Mouse (Mus musculus): ENCODE data around the gene Otop2.

The Otop2 gene

DNA sequence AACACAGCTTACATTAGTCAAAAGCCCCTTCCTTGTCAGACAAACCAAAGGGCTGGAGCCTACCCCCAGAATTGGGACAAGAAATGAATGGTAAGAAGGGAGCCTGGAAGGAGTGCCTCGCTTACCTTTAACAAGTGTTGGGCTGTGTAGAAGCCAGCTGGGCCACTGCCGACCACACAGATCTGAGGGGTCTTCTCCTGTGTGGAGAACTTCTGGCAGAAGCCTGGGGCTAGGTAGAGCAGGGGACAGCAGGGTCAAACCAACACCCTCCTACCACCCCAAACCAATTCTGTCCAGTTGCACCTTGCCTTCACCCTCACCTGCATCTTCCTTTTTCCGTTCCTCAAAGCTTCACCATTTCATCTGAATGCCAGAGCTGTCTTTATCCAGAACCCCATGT is 31.0 kb upstream of the Otop2 start:
- DNase-seq (ENCODE audit: low read depth, low spot score): no peak

DNA sequence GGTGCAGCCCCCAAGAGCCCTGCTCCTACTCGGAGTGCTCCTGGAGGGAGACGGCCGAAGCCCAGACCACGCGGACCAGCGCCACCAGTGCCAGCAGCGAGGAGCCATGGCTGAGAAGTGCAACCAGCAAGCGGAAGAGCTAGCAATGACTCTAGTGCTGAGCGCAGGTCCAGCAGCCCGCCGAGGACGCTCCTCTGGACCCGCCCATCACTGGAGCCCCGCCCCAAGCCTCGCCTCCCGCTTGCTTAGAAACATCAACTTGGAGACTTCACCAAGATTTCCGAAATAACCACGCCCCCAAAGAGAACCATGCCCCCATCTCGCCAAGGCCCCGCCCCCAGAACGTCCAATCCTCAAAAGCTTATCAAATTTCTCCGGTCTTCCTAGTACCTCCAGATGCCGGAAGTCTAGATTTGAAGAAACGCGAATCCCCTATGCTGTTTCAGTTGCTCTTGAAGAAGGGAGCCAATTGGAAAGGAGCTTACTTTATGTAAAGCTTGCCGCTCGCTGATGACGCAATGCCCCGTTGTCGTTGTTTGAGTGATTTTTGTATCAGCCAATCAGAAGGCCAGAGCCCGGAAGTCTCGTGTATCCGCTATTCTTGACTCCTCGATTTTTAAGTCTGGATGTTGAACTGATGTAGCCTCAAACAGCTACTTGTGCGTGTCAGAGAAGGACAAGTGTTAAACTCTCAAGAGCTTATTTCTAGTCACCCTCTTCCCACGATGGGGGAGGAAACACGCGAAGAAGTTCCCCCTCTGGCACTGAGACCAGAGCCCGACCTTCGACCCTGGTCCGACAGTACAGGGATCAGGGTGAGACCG is 30.0 kb upstream of the Otop2 start, which contains the start of gene Fdxr:
Gene Fdxr, minus strand, starts transcription at position 271 of the 824 bp plus-strand sequence.
- peak; percentile 100 for DNase-seq (ENCODE audit: low read depth, low spot score)

DNA sequence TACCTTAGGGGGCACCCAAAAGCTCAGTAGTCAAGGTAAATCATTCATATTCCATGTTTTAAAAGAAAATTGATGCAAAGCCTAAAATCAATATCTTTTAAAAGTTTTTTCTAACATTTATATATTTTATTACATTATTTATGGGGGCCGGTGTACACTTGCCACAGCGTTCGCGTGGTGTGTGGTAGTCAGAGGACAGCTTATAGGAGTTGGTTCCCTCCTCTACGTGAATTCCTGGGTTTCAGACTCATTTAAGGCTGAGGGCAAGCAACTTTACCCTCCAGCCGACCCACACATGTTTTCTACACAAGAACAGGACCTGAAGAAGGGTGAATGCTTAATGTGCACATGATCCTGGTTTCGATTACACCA is 29.4 kb upstream of the Otop2 start:
- DNase-seq (ENCODE audit: low read depth, low spot score): no peak

DNA sequence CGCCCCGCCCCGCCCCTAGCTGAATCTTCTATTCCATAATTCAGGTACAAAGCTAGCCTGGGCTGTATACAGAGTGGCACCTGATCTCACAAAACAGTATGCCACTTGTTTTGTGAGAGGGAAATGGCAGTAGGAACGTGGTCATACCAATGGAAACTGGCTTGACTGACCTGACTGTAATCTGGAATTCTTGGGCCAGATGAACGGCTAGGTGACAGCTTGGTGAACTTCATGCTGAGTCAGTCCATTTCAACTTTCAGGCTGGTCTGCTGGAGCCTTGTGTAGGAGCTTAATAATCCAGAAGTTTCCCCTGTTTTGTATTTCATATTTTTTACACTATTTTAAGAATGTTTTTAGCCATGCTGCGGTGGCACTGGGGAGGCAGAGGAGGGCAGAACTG is 28.8 kb upstream of the Otop2 start:
- DNase-seq (ENCODE audit: low read depth, low spot score): no peak

DNA sequence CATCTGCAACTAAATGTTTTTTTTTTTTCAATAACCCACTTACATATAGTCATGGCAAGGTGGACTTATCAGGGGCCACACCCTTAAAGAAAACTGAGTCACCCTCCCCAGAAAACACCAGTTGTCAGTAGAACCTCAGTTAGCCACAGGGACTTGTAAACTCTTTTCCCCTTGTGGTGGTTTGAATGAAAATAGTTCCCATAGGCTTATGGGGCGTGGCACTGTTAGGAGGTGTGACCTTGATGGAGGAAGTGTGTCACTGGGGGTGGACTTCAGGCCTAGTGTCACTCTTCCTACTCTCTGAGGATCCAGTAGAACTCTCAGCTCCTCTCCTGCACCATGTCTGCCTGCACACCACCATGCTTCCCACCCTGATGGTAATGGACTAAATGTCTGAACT is 27.2 kb upstream of the Otop2 start:
- DNase-seq (ENCODE audit: low read depth, low spot score): no peak

DNA sequence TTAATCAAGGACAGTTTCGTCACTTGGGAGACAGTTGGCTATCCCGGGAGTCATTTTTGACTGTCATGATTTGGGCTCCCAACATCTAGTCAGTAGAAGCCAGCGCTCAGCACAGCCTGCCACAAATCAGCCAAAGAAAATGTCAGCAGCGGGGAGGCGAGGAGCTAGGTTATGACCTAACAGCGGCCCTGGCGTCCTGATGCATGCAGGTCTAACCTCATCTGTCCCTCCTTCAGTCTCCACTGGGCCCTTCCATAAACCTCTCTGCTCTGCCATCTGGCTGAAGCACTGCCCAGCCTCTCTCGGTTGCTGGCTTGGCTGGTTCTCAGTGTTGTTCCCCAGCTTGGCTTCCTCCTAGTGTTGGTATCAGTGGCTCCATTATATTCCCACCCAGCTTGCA is 24.7 kb upstream of the Otop2 start:
- DNase-seq (ENCODE audit: low read depth, low spot score): no peak

DNA sequence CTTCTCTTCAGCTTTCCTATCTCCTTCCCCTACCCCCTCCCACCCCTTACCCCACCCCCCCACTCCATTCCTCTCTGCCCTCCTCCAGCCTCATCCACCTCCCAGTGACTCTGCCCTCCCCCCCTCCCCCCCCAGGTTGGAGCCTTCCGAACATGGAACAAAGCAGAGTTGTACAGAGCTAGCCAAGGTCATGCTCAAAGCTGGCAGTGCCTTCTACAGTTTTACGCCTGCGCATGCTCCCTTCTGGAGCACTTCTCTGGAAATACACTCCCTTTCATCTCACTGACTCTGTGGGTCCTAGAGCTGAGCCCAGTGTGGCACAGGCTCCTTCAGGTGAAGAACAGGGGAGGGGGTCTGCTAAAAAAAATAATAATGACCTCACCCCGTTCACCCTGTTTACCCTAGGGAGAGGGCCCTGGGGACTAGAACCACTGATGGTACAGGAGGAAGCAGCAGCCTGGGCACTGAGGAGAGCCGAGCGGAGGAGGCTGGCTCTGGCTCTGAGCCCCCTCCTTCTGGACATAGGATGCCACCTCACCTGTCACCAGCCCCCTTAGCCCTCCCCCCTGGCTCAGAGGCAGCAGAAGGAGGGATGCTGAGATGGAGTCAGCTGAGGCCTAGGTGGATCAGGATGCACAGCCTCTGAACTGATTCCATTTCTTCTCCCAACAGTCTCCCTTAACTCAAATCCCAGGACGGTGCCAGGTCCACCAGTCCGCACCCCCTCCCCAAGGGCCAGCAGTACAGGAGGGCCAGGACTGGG is 24.1 kb upstream of the Otop2 start:
- DNase-seq (ENCODE audit: low read depth, low spot score): no peak

DNA sequence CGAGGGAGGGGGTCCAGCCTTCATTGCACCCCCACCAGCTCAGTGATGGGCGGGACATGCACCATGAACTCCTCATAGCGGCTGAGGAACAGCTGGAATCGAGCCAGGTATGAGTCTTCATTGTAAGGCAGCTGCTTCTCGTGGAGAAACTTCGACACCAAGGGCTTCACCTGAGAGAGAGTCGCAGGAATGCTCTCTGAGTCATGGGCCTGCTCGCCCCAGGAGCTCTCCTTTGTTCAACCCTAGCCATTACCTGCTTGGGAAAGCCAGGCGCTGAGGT is 23.5 kb upstream of the Otop2 start:
- no peak for DNase-seq (ENCODE audit: low read depth, low spot score)

DNA sequence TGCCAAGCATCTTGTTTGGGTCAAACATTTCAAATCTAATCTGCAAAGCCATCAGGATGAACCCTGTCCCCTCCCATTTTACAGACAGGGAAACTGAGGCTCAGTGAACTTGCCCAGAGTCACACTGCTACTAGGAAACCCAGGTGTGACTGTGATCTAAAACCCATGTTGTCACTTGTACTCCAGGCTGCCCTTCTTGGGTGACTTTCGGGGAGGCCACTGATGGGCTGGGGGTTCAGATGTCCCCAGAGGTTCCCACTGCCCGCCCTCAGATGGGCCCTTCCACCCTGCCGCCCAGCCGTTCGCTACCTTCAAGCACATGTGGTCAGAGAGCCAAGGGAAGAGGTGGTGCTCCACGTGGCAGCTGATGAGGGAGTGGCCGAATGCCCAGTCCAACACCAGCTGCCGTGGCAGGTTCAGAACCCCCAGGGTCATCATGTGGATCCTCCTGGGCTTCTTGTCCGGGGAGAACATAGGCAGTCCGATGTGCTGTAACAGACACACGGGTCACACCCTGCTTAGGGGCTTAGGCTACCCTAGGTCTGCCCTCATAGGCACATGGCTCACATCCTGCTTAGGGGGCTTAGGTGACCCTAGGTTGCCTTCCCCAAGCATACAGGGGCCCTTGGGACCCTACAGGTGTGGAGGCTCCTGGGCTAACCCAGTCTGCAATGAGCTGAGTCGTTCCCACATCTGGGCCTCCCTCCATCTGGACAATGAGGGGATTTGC is 22.9 kb upstream of the Otop2 start:
- DNase-seq (ENCODE audit: low read depth, low spot score): no peak

DNA sequence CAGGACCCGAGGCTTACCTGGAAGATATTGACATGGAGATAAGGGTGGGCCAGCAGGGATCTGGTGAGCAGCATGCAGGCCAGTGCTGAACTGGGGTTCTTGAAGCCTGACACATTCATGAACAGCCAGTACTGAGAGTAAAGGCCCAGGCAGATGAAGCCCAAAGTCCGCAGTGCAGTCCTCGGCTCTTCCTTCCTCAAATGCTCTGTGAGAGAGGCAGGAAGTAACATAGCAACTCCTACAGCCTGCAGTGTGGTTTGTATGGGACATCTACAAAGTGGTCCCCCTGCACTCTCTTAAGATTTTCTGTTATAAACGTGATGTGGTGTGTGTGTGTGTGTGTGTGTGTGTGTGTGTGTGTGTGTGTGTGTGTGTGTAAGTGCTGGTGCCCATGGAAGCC is 21.7 kb upstream of the Otop2 start:
- no peak for DNase-seq (ENCODE audit: low read depth, low spot score)

DNA sequence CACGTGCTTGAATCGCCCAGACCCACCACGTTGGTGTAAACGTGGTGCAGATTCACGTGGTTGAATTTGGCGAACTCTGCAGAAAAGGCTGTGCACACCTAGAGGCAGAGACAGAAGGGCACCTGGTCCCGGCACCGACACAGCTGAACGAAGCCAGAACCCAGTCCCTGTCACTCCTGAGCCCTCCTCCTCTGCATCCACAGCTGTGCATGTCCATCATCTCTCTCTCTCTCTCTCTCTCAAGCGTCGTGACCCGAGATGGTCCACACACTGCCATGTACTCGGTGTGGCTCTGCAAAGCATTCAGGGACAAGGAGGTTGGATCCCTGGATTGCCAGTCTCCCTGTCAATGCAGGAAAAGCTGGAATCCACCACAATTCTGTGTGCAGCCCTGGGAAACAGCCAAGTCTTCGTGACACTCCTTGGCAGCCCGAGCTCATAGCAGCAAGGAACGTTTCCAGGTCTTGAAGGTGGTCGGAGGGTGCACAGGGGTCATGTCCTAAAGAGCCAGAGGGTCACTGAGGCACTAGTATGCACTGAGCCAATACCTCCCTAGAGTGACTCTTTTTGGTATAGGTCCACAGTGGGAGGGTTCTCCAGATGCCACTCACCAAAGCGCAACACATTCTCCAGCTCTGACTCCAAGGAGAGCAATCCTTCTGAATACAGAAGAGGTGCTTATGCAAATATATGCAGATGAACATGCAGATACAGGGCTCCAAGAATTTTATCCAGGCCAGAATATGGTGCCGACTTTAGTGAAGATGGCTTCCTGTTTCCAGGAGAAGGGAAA is 20.6 kb upstream of the Otop2 start:
- no peak for DNase-seq (ENCODE audit: low read depth, low spot score)

DNA sequence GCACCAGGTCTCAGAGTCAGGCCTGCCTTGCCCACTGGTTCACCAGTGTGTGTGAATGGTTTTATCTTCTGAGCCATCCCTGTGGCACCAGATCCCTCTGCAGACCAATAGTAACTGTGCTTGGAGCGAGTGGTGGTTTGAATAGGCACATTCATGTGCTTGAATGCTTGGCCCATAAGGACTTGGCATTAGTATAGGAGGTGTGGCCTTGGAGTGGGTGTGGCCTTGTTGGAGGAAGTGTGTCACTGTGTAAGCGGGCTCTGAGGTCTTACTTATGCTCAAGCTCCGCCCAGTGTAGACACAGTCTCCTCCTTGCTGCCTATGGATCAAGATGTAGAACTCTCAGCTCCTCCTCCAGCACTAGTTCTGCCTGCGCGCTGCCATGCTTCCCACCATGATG is 19.6 kb upstream of the Otop2 start:
- no peak for DNase-seq (ENCODE audit: low read depth, low spot score)

DNA sequence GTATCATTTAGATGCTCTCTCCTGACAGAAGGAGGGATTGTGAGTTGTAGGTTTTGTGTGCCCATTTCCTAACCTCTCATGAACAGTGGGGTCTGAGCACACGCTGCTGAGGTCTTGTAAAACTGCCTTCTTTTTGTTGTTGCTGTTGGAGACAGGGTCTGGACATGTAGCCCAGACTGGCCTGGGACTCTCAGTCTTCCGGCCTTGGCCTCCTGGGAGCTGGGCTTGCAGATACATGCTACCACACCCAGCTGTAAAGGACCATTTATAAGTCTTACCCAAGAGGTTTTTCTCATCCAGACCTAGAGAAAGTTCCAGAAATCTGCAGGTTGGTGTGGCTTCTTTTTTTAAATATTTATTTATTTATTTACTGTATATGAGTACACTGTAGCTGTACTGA is 18.7 kb upstream of the Otop2 start:
- no peak for DNase-seq (ENCODE audit: low read depth, low spot score)

DNA sequence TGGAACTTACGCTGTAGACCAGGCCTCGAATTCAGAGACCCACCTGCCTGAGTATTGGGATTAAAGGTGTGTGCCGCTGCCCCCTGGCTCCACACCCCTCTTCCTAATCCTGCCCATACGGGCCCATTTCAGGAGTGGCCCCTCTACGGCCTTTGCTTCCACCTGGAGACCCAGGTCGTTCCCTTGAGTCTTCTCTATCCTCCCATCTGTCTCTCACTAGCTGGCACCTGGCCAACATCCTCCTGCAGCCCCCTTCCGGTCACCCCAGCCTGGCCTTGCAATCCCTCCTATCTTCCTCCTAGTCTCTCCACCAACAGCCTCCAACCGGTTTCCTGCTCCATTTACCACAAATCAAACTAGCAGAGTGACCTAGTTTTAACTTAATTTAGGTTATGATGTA is 17.1 kb upstream of the Otop2 start:
- DNase-seq (ENCODE audit: low read depth, low spot score): no peak

DNA sequence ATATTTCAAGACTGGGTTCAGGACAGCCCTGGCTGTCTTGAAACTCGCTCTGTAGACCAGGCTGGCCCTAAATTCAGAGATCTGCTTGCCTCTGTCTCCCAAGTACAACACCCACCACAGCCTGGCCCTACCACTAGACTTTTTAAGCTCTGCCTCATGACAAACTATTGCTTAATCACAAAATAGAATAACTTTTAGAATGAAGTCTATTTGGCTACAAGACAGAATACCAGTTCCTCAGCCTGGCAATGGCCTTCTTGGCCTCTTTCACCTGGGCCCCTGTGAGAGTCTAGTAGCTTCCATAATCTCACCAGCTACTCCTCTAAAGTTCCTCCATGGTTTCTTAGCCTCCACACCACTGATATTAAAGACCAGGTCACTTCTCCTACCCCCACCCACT is 16.6 kb upstream of the Otop2 start:
- DNase-seq (ENCODE audit: low read depth, low spot score): no peak

DNA sequence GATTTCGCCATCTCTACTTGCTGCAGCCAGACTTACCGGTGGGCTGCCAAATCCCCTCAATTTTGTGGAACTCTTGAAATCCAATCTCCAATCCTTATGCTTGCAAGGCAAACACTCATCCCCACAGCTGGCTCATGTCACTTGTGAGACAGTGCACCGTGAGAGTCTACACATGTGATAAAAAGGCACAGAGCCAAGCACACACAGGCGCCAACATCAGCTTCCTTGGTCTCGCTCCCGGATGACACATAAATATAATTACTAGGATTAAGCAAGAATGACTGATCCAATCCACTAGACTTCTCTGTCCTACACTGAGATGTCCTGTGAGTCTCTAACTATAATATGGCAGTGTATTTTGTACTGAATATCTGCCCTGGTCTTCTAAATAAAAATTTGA is 16.0 kb upstream of the Otop2 start:
- DNase-seq (ENCODE audit: low read depth, low spot score): no peak

DNA sequence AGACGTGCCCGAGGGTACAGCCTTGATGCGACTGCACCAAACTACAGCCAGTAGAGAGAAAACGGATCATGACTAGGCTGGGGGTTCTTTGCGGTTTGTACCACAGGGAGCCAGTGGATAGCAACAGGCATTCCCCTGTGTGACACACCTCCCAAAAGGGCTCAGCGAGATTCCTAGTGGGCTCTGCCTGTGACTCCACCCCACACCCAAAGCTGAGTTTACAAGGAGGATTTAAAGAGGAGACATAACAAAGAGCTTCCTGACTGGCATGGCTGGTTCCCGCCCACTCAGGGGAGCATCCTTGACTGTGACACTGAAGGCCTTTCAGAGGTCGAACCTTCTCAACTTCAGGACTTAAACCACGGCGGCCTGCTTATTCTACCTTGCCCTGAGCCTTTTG is 15.5 kb upstream of the Otop2 start:
- DNase-seq (ENCODE audit: low read depth, low spot score): no peak

DNA sequence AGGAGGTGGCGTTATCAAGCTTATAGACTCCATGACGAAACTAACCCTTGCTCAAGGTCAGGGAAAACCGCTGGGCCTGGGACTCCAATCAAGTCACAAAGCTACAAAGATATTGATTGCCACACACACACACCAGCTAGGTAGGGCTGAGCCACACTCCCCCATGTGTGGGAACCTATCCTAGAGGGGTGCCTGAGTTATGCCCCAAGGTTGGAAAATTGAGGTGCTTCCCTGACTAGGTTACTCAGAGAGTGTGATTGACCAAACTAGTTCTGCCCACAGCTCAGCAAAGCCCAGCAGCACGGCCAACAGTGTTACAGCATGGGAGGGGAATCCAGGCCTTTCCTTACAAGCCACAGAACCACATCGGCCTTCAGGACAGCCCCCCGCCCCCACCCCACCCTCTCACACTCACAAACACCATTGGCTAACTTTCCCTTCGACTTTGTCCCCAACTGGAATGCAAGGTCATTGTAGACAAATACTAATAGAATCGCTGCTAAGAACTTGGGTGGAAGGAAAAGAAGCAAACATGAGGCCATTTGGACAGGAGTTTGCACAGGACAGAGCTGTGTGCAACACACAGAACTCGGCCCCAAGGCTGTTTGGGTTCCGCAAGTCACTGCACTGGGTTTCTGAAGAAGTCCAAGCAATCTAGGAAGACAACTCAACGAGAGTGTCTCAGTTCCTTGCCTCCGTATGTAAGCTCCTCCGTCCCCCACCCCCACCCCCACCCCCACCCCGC is 14.2 kb upstream of the Otop2 start:
- no peak for DNase-seq (ENCODE audit: low read depth, low spot score)

DNA sequence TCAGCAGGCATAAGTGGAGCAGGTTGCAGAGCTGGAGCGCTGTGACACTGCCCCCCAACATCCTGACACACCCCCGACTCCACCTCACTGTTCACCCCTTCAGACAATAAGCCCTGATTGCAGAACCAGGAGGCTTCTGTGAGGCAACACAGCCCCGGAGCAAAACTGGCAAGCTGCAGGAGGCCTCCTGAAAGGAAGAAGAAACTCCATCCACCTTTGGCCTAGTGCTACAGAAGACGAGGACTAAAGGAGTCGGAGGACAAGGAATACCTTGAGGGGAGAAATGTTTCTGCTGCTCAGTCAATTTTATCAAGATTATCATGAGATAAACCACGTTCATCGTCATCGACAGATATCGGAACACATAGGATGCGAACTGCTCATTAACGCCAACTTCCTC is 11.0 kb upstream of the Otop2 start:
- DNase-seq (ENCODE audit: low read depth, low spot score): no peak

DNA sequence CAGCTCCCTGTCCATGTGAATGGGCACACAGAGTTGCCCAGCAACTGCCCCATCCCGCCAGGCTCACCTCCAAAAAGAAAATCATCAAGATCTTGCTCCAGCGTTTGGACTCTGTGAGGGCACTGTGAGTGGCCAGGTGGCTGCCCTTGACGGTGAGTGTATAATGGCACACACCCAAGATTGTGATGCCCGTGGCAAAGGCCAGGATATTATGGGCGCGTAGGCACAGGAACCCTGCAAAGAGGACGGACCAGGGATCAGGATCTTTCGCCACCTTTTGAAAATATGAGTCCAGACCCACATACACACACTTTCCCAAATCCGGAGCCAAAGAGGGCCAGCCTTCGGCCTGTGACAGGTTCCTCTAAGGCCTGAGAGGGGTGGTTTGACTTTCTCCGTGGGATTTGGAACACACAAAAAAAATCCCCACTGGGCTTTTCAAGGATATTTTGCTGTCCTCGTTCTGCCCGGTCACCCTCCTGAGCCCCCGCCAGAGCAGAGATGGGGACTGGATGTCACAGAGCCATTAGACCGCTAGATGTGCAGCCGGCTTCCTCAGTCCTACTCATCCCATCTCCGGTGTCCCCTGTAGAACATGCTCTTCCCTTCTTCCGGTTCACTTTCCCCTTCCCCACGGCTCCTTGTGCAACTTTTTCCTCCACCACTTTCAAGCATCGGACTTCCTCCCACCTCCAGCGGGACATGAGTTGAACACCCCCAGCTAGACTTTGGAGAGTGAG is 10.3 kb upstream of the Otop2 start:
- no peak for DNase-seq (ENCODE audit: low read depth, low spot score)

All from brain, embryonic 18.5 days (tissue).